Mouse (Mus musculus) forelimb bud, embryonic 11.5 days (tissue): ENCODE results near the gene St13.

Source experiments
- DNase-seq: peaks from one replicate; pipeline ENCODE4 v3.0.0-alpha.2; 2012; ENCODE audit warnings: low read depth, low spot score

St13 gene

DNA sequence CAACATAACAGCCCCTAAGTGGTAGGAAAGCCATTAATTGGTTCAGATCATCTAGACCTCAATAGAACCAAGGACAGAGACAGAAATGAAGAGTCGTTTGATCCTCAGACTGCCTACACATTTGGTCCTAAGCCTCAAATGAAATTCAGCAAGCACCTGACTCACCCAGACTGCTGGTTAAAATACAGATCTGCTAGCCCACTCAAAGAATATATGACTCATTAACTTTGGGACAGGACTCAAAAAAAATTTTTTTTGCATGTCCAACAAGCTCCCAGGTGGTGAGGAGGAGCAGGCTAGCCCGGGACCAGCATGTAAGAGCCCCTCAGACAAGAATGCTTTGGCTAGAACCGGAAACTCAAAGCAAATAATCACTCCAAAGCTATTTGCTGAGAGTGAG is 79.7 kb downstream of the St13 start:
- DNase-seq = no peak

DNA sequence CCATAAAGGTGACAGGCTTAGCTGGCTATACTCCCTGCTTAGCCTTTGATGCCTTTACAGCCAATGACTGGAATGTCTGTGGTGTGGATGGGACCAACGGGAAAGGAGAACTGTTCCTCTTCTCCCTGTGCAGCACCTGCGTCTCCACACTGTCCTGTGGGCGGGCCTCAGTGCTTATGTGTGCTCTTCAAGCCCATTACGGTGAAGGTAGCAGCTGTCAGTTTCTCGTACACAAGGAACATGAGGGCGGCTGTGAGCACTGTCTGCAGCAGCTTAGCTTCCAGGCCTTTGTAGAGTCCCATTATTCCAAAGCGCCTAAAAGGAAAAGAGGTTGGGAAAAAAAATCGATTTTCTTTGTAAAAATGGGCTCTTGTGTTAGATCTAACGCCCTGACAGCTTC is 80.4 kb downstream of the St13 start:
- no peak for DNase-seq

DNA sequence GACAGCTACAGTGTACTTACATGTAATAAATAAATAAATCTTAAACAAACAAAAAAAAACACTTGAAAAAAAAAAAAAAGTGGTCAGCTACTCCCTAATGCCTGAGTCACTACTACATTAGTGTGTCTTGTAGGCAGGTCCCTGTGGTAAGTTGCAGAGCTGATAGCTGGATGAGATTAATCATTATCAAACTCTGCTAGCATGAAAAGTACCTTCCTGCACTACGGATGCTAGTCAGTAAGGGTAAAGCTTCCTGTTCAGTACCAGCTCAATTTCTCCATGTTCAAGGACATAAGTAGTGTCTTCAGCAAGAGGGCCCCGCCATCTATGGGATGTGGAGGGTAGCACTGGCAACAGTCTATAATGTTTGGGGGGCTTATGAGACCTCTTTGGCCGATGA is 85.9 kb downstream of the St13 start:
- no peak for DNase-seq
